Mouse (Mus musculus) thymus, adult 18-20 months (tissue): ENCODE results near the gene Svep1.

Experiments
- DNase-seq, 2 experiments: peaks; one replicate each; pipeline ENCODE4 v3.0.0; 2022; ENCODE audit warnings: mixed read lengths in 2 of 2

Svep1 gene

GRCm38 (mm10) chr4:58206115-58206945 lies at the start of gene Svep1:
Svep1 (minus strand) TSS chr4:58206859.
- DNase-seq = no peak

GRCm38 (mm10) chr4:58253410-58253809 lies 46.8 kb upstream of the Svep1 start:
- no peak for DNase-seq

GRCm38 (mm10) chr4:58252381-58252780 lies 45.7 kb upstream of the Svep1 start:
- DNase-seq = no peak

- DNase-seq = no peak
Observed at GRCm38 (mm10) chr4:58245544-58245943, 38.9 kb upstream of the Svep1 start.

- DNase-seq = no peak
Observed at GRCm38 (mm10) chr4:58240416-58240815, 33.8 kb upstream of the Svep1 start.

GRCm38 (mm10) chr4:58235828-58236227 lies 29.2 kb upstream of the Svep1 start:
- DNase-seq = no peak

GRCm38 (mm10) chr4:58223499-58223898 lies 16.8 kb upstream of the Svep1 start:
- no peak for DNase-seq

- no peak for DNase-seq
Observed at GRCm38 (mm10) chr4:58211374-58211773, 4.7 kb upstream of the Svep1 start.

- no peak for DNase-seq
Observed at GRCm38 (mm10) chr4:58210557-58211090, 4.0 kb upstream of the Svep1 start.

GRCm38 (mm10) chr4:58205750-58206114 lies 927 bp downstream of the Svep1 start:
- no peak for DNase-seq

GRCm38 (mm10) chr4:58201703-58202102 lies 5.0 kb downstream of the Svep1 start:
- no peak for DNase-seq

GRCm38 (mm10) chr4:58200826-58201225 lies 5.8 kb downstream of the Svep1 start:
- no peak for DNase-seq

GRCm38 (mm10) chr4:58197230-58197629 lies 9.4 kb downstream of the Svep1 start:
- no peak for DNase-seq

- no peak for DNase-seq
Observed at GRCm38 (mm10) chr4:58196795-58197194, 9.9 kb downstream of the Svep1 start.

- DNase-seq = no peak
Observed at GRCm38 (mm10) chr4:58195936-58196335, 10.7 kb downstream of the Svep1 start.

- no peak for DNase-seq
Observed at GRCm38 (mm10) chr4:58189281-58189680, 17.4 kb downstream of the Svep1 start.

GRCm38 (mm10) chr4:58185401-58185800 lies 21.3 kb downstream of the Svep1 start:
- DNase-seq = no peak

GRCm38 (mm10) chr4:58184681-58185341 lies 21.8 kb downstream of the Svep1 start:
- no peak for DNase-seq

GRCm38 (mm10) chr4:58183897-58184296 lies 22.8 kb downstream of the Svep1 start:
- DNase-seq = no peak

- DNase-seq = no peak
Observed at GRCm38 (mm10) chr4:58178489-58178888, 28.2 kb downstream of the Svep1 start.

GRCm38 (mm10) chr4:58177256-58177655 lies 29.4 kb downstream of the Svep1 start:
- DNase-seq = no peak

- no peak for DNase-seq
Observed at GRCm38 (mm10) chr4:58174435-58174987, 32.1 kb downstream of the Svep1 start.

GRCm38 (mm10) chr4:58173401-58173800 lies 33.3 kb downstream of the Svep1 start:
- no peak for DNase-seq

- no peak for DNase-seq
Observed at GRCm38 (mm10) chr4:58170430-58170829, 36.2 kb downstream of the Svep1 start.
